Mouse (Mus musculus): ENCODE results near the gene Foxp2. TPM values are rescaled to one million over a fixed set of nuclear protein-coding genes. Genes with fewer than 3 reads are reported as not detected.

Foxp2 gene
- total and polyA plus RNA-seq, 2 experiments from 2014 or later, result 37.2 to 50.8 TPM

DNA sequence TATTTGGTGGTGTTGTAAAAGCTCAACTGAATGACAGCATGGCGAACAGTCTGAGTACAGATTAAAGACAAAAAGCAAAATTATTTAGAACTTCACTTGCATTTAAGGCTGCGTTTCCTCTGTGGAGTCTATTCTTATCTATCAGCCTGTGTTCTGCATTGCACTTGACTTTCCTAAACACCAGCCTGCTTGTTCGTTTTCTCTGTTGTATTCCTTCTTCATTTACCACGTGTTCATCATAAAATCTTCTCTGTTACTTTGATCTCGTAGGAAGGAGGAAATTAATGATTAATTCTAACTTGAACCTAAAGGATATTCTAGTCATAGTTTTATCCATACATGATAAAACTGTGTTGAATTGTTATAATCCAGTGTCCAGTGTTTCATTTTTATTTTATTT is 392.9 kb downstream of the Foxp2 start:
- DNase-seq, result no peak
- H3K27me3 ChIP-seq (ENCODE audit: insufficient read depth, low read length), result no peaks in the 10 kb centered on the region
- H3K4me3 ChIP-seq (ENCODE audit: low read depth, low read length), result no peak overlapping the region
- ATAC-seq, result no peak
- H3K4me1 ChIP-seq (ENCODE audit: insufficient read depth), result no peaks in the 10 kb centered on the region
- no peak overlapping the region for H3K9ac ChIP-seq
- WGBS, result 82% methylated on average over 5 of the region's 5 CpGs
- TF ChIP-seq CTCF (IDR thresholded peaks at IDR 0.05; ENCODE audit: low read depth), result no peak
- H3K4me2 ChIP-seq (ENCODE audit: low read depth), result no peak overlapping the region
- no peak overlapping the region for H3K27ac ChIP-seq (ENCODE audit: low read depth, low read length)
- H3K36me3 ChIP-seq (ENCODE audit: insufficient read depth), result no peaks in the 10 kb centered on the region
- no peaks in the 10 kb centered on the region for H3K9me3 ChIP-seq (ENCODE audit: low read length)

DNA sequence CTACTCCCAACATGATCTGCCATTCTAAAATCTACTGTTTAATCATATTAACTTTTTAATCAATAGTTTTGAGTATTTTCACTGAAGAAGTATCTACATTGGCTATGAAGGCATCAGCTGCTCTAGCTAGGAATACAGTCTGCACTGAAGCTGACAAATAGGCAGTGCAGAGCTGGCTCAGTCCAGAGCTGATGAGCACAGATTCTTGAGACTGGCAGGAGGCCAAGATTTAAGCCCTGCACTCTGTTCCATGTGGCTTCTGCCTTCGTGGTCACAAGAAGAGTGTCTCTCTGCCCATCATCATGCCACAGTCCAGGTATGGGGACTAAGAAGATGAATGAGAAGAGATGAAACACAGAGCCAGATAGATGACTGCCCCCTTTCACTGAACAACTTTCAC is 398.1 kb downstream of the Foxp2 start:
- no peak for TF ChIP-seq CTCF (IDR thresholded peaks at IDR 0.05; ENCODE audit: low read depth)
- Histone ChIP-seq H3K4me3 (ENCODE audit: low read depth, low read length) (no peak overlapping the region), H3K27ac (ENCODE audit: low read depth, low read length) (no peak overlapping the region), H3K27me3 (ENCODE audit: insufficient read depth, low read length) (no peaks in the 10 kb centered on the region), H3K9ac (no peak overlapping the region), H3K36me3 (ENCODE audit: insufficient read depth) (no peaks in the 10 kb centered on the region), H3K9me3 (ENCODE audit: low read length) (no peaks in the 10 kb centered on the region), H3K4me2 (ENCODE audit: low read depth) (no peak overlapping the region), H3K4me1 (ENCODE audit: insufficient read depth) (no peaks in the 10 kb centered on the region)
- 15% methylated on average over 1 of the region's 1 CpGs for WGBS
- no peak for DNase-seq
- ATAC-seq, result peak; percentile 27; the same call in 1 of the 2 replicates

DNA sequence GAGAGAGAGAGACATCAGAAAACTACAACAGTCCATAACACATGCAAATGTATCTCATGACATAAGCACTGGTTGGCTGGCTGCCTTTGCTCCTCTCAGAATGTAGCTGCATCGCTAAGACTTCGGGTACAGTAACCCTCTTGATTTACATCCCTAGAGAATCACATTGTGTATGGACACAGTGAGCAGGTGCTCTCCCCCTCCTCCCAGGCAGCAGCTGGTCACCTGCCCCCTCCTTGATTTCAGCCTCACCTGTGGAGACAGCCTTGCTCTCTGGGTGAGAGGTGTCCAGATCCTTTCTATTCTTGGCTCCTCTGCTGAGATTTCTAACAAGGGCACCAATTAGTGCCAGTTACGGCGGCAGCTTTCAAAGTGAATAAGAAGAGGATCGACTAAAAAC is 409.5 kb downstream of the Foxp2 start:
- WGBS, result 3% methylated on average over 5 of the region's 5 CpGs
- H3K4me3 ChIP-seq (ENCODE audit: low read depth, low read length), result no peak overlapping the region
- no peak overlapping the region for H3K9ac ChIP-seq
- H3K27me3 ChIP-seq (ENCODE audit: insufficient read depth, low read length), result no peaks in the 10 kb centered on the region
- H3K9me3 ChIP-seq (ENCODE audit: low read length), result no peaks in the 10 kb centered on the region
- peak overlapping the region; percentile 28; the same call in 1 of the 2 replicates for H3K4me2 ChIP-seq (ENCODE audit: low read depth)
- H3K36me3 ChIP-seq (ENCODE audit: insufficient read depth), result no peaks in the 10 kb centered on the region
- ATAC-seq (peak; percentile 71), DNase-seq (peak; percentile 64)
- no peak overlapping the region for H3K27ac ChIP-seq (ENCODE audit: low read depth, low read length)
- no peaks in the 10 kb centered on the region; the same call in 1 of the 2 replicates for H3K4me1 ChIP-seq (ENCODE audit: insufficient read depth)
- TF ChIP-seq CTCF (IDR thresholded peaks at IDR 0.05; ENCODE audit: low read depth), result no peak

- H3K27ac ChIP-seq (ENCODE audit: low read depth, low read length), result no peak overlapping the region
- DNase-seq, result no peak
- no peaks in the 10 kb centered on the region for H3K27me3 ChIP-seq (ENCODE audit: insufficient read depth, low read length)
- H3K9me3 ChIP-seq (ENCODE audit: low read length), result no peaks in the 10 kb centered on the region
- H3K4me2 ChIP-seq (ENCODE audit: low read depth), result no peak overlapping the region
- H3K4me1 ChIP-seq (ENCODE audit: insufficient read depth), result no peaks in the 10 kb centered on the region
- no peak overlapping the region for H3K9ac ChIP-seq
- no peak overlapping the region for H3K4me3 ChIP-seq (ENCODE audit: low read depth, low read length)
- WGBS, result 85% methylated on average over 2 of the region's 2 CpGs
- no peaks in the 10 kb centered on the region for H3K36me3 ChIP-seq (ENCODE audit: insufficient read depth)
- no peak for ATAC-seq
- TF ChIP-seq CTCF (IDR thresholded peaks at IDR 0.05; ENCODE audit: low read depth), result no peak
Observed at GRCm38 (mm10) chr6:15316948-15317347, 415.8 kb downstream of the Foxp2 start.

GRCm38 (mm10) chr6:15318343-15318742 is 417.2 kb downstream of the Foxp2 start:
- no peaks in the 10 kb centered on the region for H3K9me3 ChIP-seq (ENCODE audit: low read length)
- H3K9ac ChIP-seq, result no peak overlapping the region
- H3K4me2 ChIP-seq (ENCODE audit: low read depth), result no peak overlapping the region
- no peak for ATAC-seq
- H3K4me1 ChIP-seq (ENCODE audit: insufficient read depth), result peaks cover 3% of the 10 kb centered on the region; the same call in 1 of the 2 replicates
- H3K36me3 ChIP-seq (ENCODE audit: insufficient read depth), result no peaks in the 10 kb centered on the region
- 94% methylated on average over 2 of the region's 2 CpGs for WGBS
- no peak overlapping the region for H3K4me3 ChIP-seq (ENCODE audit: low read depth, low read length)
- H3K27ac ChIP-seq (ENCODE audit: low read depth, low read length), result no peak overlapping the region
- TF ChIP-seq CTCF (IDR thresholded peaks at IDR 0.05; ENCODE audit: low read depth), result no peak
- no peak for DNase-seq
- H3K27me3 ChIP-seq (ENCODE audit: insufficient read depth, low read length), result no peaks in the 10 kb centered on the region

- H3K9me3 ChIP-seq (ENCODE audit: low read length), result no peaks in the 10 kb centered on the region
- H3K4me2 ChIP-seq (ENCODE audit: low read depth), result no peak overlapping the region
- no peak for TF ChIP-seq CTCF (IDR thresholded peaks at IDR 0.05; ENCODE audit: low read depth)
- H3K27me3 ChIP-seq (ENCODE audit: insufficient read depth, low read length), result no peaks in the 10 kb centered on the region
- H3K36me3 ChIP-seq (ENCODE audit: insufficient read depth), result no peaks in the 10 kb centered on the region
- ATAC-seq (no peak; the same call in 1 of the 2 replicates), DNase-seq (no peak)
- no peak overlapping the region for H3K4me3 ChIP-seq (ENCODE audit: low read depth, low read length)
- H3K9ac ChIP-seq, result no peak overlapping the region
- H3K4me1 ChIP-seq (ENCODE audit: insufficient read depth), result peaks cover 3% of the 10 kb centered on the region; the same call in 1 of the 2 replicates
- no peak overlapping the region for H3K27ac ChIP-seq (ENCODE audit: low read depth, low read length)
- 22% methylated on average over 2 of the region's 2 CpGs for WGBS
Observed at GRCm38 (mm10) chr6:15321551-15321974, 420.4 kb downstream of the Foxp2 start.

DNA sequence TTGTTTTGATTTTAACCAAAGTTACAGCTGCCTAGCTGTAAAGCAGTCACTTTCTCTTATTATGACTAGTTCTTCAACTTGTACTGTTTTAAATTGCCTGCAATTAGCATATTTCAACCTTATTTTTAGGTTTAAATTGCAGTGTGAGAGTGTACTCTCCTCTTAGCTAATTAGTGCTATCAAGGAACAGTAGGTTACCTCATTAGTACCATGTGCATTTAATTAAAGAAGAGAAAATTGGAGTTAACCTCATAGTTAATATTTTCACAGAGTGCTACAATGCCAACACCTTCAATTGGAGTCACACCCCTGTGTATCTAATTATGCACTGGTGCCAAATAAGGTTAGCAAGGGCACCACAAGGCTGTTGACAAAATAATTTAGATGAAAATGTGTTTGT is 421.9 kb downstream of the Foxp2 start:
- no peaks in the 10 kb centered on the region for H3K27me3 ChIP-seq (ENCODE audit: insufficient read depth, low read length)
- no peak overlapping the region for H3K27ac ChIP-seq (ENCODE audit: low read depth, low read length)
- no peak overlapping the region for H3K9ac ChIP-seq
- DNase-seq (peak; percentile 8), ATAC-seq (peak; percentile 76)
- peaks cover 3% of the 10 kb centered on the region; the same call in 1 of the 2 replicates for H3K4me1 ChIP-seq (ENCODE audit: insufficient read depth)
- no peak overlapping the region for H3K4me2 ChIP-seq (ENCODE audit: low read depth)
- no peaks in the 10 kb centered on the region for H3K9me3 ChIP-seq (ENCODE audit: low read length)
- TF ChIP-seq CTCF (IDR thresholded peaks at IDR 0.05; ENCODE audit: low read depth), result no peak
- H3K4me3 ChIP-seq (ENCODE audit: low read depth, low read length), result no peak overlapping the region
- no peaks in the 10 kb centered on the region for H3K36me3 ChIP-seq (ENCODE audit: insufficient read depth)
